Mouse (Mus musculus): Measurements from ENCODE around the gene Ubash3a. TPM values are rescaled to one million over a fixed set of nuclear protein-coding genes. Genes with fewer than 3 reads are reported as not detected.

Ubash3a gene
- total RNA-seq, 2 experiments from 2014 or later: 0.43 to 1.6 TPM

- no peak for DNase-seq (ENCODE audit: low spot score in 2 of 2)
Measured at GRCm38 (mm10) chr17:31216068-31216955, 8.6 kb downstream of the Ubash3a start.

DNA sequence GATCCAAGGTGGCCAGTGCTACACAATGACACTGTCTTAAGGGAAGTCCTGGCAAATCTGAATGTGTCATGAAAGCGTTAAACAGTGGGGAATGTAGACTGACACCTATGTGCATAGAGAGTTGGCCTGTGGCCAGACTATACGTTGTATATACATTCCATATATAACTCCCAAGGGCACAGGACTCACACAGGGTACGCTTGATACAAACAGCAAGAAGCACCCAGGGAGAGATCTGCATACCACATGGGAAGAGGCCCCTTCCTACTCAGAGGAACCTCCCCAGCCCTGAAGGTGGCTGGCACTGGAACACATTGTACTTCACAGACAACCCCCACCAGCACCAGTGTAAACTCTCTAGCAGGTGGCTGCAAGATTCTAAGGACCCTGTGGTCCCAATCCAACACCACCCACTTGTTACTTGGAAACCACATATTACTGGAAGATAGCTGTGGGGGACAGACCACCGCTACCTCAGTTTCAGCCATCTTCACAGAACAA is 15.2 kb downstream of the Ubash3a start:
- no peak for DNase-seq (ENCODE audit: low spot score in 2 of 2)

DNA sequence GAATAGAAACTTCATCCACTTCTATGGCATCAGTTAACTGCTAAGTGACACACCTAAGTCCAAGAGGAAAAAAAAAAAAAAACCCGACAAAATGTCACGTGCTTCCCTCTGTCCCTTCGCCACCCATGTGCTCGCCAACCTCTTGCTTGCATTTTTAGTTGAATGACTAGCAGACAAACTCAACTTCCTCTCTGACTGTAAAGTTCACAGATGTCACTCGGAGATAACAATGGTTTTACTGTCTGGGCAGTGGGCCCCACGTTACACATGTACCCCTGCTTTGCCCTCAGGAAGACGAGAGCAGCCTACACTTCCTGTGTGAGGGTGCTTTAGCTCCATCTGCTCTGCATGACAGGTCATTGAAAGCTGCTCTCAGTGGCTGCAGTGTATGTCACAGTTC is 16.2 kb downstream of the Ubash3a start:
- no peak for DNase-seq (ENCODE audit: low spot score in 2 of 2)

- no peak for DNase-seq (ENCODE audit: low spot score in 2 of 2)
Measured at GRCm38 (mm10) chr17:31224591-31224990, 16.9 kb downstream of the Ubash3a start.

DNA sequence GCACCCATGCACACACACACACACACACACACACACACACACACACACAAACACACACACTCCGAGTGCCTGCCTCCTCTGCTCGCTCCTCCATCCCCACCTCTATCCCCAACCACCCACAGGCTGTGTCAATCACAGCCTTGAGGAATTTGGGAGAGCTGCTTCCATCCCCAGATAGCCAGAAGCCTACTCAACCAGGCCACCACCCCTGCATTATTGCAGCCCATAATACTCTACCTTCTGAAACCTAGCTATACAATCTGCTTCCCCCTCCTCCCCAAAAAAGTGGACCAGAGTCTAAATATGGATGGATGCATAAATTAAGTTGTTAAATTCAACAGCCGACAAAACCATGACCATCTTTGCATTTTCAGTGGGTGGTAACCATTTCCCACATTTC is 18.7 kb downstream of the Ubash3a start:
- no peak for DNase-seq (ENCODE audit: low spot score in 2 of 2)

DNA sequence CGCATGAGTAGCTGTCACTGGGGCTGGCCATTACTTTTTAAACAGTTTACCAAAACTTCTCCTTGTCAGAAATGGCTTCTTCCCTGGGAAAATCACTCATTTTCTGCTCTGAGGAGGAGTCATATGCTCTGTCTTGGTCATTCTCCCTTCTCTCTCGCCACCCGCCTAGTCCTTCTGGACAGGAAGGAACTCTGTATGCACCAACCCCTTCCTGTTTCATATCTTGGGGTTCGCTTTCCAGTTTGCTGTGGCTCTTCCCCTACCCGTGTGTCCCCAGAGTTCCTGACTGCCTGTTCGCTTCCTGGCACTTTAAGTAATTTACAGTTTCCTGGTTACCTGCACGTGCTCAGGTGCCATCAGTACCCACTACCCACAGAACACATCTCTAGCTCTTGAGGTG is 19.3 kb downstream of the Ubash3a start:
- no peak for DNase-seq (ENCODE audit: low spot score in 2 of 2)

- no peak for DNase-seq (ENCODE audit: low spot score in 2 of 2)
Measured at GRCm38 (mm10) chr17:31231780-31232179, 24.1 kb downstream of the Ubash3a start.

DNA sequence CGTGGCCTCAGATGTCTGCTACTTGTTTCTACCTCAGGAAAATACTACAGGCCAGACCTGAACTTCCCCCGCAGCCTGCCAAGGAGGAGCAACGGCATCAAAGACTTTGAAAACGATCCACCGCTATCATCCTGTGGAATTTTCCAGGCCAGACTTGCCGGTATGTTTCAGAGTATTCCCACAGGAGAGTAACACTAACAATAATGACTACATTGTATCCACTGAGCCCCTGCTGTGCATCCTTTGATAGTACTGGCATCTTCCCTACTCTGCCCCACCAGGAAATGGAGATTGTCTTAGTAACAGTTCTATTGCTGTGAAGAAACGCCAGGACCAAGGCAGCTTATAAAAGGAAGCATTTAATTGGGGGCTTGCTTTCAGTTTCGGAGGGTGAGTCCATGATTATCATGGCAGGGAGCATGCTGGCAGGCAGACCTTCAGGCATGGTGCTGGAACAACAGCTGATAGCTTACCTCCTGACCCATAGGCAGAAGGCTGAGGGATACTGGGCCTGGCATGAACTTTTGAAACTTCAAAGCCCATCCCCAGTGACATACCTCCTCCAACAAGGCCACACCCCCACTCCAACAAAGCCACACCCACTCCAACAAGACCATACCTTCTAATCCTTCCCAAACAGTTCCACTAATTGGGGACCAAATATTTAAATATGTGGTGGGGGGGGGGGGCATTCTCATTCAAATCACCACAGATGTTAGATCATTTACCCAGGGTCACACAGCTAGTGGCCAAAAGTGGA is 24.8 kb downstream of the Ubash3a start:
- DNase-seq (ENCODE audit: low spot score in 2 of 2): no peak

DNA sequence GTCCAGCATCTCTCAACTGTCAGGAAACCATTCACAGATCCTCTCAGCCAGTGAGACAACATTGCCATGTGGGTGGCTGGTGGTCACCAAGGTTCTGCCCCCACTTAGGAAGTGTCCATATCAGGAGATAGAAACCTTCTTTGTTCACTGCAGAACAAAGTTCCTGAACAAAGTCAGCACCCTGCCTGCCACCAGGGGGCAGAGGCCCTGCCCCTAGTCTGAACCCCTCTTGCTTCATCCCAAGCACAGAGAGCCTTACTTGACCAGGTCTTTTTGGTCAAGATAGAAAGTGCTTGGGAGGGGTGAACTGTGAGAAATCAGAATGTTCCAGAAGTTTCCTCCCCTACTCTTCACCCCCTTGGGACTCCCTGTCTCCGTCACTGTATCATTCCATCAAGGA is 28.2 kb downstream of the Ubash3a start:
- DNase-seq (ENCODE audit: low spot score in 2 of 2): no peak

DNA sequence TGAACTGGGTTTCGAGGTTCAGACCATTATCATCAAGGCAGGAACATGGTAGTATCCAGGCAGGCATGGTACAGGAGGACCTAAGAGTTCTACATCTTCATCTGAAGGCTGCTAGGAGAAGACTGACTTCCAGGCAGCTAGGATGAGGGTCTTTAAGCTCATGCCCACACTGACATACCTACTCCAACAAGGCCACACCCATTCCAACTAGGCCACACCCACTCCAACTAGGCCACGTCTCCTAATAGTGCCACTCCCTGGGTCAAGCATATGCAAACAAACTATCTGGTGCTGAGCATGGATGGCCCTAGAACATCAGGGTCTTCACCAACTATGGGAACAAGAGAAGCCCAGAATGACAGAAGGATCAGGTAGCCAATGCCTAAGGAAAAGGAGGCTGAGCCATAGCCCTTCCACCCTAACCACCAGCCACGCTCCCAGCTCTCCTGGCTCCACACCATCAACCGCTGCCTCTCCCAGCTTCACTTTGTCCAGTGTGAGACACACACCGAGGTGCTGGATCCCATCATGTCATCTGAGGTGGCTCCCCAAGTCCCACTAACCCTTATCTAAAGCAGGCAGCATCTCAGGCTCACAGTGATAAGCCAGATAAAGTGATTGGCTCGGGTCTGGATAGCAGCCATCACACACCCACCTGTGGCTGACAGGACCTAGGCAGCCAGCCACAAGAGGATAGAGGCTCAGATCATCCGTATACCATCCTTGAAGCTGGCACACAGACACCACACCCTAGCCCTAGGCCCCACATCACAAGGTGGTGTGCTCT is 30.8 kb downstream of the Ubash3a start:
- no peak for DNase-seq (ENCODE audit: low spot score in 2 of 2)

DNA sequence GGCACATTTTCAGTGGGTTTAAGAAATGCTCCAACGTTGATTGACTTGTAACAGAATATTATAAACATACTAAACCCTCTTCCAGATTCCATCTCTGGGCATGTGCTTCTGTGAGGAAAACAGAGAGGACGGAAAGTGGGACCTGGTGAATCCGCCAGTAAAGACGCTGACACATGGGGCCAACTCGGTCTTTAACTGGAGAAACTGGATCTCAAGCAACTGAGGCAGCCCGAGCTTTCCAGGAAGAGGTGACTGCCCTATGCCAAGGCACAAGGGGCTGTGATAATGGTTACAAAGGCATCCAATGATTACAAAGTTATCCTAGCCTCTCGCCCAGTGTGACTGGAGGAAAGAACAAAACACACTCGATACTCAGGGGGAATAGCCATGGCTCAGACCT is 33.5 kb downstream of the Ubash3a start:
- no peak for DNase-seq (ENCODE audit: low spot score in 2 of 2)

- DNase-seq (ENCODE audit: low spot score in 2 of 2): no peak
Measured at GRCm38 (mm10) chr17:31242764-31243163, 35.1 kb downstream of the Ubash3a start.

- DNase-seq (ENCODE audit: low spot score in 2 of 2): no peak
Measured at GRCm38 (mm10) chr17:31245321-31245720, 37.6 kb downstream of the Ubash3a start.

DNA sequence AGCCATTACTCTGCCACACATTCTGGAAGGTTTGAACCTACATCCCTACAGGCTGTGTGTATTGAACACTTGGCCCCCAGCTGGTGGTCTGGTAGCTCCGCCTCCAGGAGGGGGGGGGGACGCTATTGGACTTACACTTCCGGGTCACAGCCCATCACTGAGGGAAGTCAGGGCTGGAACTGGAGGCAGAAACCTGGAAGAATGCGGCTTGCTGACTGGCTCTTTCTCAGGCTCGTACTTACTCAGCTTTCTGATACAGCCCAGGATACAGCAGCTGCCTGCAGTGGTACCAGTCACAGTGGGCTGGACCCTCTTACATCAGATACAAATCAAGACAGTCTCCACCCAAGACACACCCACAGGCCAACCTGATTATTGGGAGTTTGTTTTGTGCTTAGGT is 39.5 kb downstream of the Ubash3a start:
- DNase-seq (ENCODE audit: low spot score in 2 of 2): no peak

GRCm38 (mm10) chr17:31253951-31254350 is 46.3 kb downstream of the Ubash3a start:
- no peak for DNase-seq (ENCODE audit: low spot score in 2 of 2)

DNA sequence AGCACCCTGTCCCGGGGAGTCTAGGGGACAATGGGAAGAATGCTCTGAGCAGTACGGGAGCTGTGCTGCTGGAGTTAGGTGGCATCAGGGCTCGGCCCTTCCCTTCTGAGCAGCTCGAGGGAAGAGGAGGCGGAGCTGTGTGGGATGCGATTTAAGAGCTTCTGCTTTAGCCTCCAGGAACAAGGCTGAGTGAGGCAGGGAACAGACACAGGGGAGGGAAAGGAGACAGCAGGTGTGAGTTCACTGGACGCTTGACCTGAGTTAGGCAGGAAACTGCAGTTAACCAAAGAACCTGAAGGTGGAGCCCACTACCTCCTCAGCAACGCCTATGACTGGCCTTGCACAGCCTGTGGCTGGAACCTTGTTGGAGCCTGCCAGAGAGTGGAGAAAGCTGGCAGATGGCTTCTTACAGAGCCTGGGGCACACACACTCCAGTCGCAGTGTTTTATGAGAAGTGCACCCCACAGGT is 46.8 kb downstream of the Ubash3a start:
- peak; percentile 66 to 84 for DNase-seq (ENCODE audit: low spot score in 2 of 2)

DNA sequence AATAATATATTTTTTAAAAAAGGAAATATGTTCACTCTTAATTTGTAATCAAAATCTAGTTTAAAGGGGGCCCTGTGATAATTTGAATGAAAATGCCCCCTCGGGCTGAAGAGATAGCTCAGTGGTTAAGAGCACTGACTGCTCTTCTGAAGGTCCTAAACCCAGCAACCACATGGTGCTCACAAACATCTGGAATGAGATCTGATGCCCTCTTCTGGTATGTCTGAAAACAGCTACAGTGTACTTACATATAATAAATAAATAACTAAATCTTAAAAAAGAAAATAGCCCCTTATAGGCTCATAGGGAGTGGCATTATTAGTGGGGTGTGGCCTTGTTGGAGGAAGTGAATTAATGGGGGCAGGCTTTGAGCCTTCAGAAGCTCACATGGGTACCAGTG is 49.5 kb downstream of the Ubash3a start:
- no peak for DNase-seq (ENCODE audit: low spot score in 2 of 2)

GRCm38 (mm10) chr17:31257898-31258297 is 50.2 kb downstream of the Ubash3a start:
- no peak for DNase-seq (ENCODE audit: low spot score in 2 of 2)

- no peak for DNase-seq (ENCODE audit: low spot score in 2 of 2)
Measured at GRCm38 (mm10) chr17:31258310-31258865, 50.7 kb downstream of the Ubash3a start.

DNA sequence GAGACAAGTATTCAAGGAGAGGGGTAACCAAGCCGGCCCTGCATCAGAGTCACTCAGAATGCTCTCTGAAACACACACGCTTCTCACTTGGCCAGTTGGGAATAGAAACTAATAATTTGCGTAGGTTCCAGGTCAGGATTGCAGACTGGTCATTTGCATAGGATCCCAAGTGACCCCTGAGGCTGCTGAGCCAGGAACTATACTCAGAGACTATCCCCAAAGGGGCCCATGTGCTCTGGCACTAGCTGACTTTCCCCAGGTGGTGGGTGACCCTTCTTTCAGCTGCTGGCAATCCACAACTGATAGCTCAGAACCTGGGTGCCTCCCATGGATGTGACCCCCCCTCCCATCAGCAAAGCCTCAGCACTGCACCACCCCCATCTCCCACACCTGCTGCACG is 51.5 kb downstream of the Ubash3a start:
- DNase-seq (ENCODE audit: low spot score in 2 of 2): no peak

DNA sequence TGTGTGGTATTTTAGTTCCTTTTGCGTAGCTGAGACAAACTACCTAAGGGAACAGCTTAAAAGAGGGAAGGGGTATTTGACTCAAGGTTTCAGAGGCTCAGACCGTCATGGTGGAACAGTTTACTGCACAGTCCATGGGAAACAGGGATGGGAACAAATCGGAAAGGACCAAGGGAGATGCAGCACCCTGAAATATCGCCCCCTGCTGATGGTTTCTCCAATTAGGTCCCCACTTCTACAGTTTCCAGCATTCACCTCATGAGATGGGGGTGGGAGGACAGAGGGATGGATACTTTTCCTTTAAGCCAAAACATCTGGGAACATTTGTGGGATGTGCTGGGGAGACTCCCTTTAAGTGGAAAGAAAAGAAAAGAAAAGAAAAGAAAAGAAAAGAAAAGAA is 52.2 kb downstream of the Ubash3a start:
- DNase-seq (ENCODE audit: low spot score in 2 of 2): no peak

Measured in layer of hippocampus, adult 18-20 months (tissue).